Mouse (Mus musculus): ENCODE measurements around the gene Borcs5.
A peak's percentile ranks its signal among the peaks of the same experiment; 100 is the strongest.

Gene Borcs5

DNA sequence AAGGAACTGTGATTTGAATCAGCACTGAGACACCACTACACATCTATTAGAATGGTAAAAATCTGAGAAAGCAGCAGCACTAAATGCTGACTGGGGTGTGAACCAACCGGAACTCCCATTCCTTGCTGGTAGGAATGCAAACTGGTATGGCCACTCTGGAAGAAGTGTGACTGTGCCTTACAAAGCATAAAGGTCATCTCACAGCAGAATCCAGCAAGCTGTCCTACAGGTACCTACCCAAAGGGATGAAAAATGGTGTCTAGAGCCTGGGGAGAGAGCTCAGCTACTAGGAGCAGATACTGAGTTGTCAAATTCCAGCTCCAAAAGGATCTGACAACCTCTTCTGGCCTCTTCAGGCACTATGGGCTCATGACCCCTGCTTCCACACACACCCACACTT is 12.7 kb upstream of the Borcs5 start:
- DNase-seq (ENCODE audit: low spot score in 2 of 2), result no peak

DNA sequence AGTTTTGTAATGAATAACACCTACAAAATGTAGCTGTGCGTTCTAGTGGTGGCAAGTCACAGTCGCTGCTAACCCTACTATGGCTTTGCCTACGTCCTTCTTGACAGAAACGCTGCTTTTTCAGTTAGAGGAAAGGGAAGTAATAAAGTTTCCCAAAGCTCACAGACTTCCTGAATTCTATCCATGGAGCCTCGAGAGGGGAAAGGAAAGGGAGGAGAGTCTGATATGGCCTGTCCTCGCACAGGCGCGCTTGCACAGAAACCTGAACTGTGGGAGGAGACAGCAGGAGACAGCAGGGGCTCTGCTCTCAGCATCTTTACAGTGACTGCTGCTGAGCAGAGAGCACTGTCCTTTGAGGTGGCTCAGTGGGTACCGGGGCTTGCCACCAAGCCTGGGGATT is 8.9 kb upstream of the Borcs5 start:
- DNase-seq (ENCODE audit: low spot score in 2 of 2), result no peak

DNA sequence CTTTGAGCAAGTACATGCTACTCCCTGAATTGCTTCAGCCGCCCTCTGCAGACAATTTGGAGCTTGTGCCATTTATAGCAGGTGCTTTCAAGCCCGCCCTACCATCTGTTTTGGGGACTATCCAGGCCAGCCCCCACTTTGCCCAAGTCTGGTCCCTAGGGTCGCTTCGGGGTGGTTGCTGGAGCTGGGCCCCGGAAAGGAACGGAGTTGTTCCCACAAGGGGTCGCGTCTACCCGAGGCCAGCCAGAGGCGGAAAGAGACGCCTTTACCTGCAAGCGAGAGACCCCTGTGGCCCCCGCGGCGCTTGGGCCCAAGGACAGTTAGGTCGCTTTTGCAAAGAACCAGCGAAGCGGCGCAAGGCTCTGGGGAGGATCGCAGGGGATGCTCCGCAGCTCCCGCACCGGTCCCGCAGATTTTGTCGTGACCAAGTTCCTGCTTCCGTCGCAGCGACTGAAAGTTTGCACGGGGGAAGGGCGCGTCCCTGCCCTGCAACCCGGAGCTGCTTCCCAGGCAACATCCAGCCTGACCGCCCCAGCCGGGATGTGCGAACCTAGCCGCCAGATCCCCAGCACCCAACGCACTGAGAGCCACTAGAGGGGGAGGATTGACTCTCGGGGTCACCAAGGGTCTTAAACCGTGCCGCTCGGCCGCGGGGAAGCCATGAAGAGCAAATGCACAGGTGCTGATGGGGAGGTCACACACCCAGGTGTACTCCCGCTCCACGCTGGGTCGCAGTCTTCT is 7.2 kb upstream of the Borcs5 start, which contains the start of gene Mansc1:
Mansc1 (minus strand) TSS at position 542 of the 741 bp plus-strand sequence.
- DNase-seq (ENCODE audit: low spot score in 2 of 2), result no peak

DNA sequence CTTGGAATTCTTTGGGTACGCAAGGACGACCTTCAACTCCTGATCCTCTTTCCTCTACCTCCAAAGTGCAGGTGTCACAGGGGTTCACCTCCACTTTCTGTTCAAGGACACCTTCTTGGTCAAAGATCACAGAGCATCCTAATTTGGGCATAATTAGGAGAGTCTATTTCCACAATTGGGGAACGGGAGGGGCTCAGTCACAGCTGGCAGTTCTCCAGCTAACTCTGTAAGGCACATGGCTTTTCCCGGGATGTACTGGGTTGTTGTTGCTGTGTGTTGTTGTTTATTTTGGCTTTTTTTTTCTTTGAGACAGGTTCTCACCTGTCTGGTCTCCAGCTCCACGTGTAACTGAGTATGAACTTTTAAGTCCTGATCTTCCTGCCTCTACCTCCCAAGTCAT is 6.6 kb upstream of the Borcs5 start:
- DNase-seq (ENCODE audit: low spot score in 2 of 2), result no peak

DNA sequence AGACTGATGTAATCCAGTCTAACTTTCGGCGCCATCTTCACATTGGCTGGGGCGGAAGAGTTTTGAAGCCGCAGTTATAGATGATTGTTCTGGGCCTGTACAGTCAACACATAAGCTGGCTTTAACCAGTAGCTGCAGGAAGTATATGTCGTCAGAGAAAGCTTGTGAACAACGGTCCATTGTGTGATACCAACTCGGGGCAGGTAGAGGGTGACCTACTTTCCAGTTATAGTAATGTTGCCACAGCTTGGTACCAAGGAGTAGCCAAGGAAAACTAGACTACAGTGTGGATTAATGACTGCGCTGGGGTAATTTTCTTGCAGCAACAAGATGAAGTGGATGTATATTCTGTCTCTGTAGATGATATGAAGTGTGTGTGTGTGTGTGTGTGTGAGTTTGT is 5.8 kb upstream of the Borcs5 start:
- no peak for DNase-seq (ENCODE audit: low spot score in 2 of 2)

DNA sequence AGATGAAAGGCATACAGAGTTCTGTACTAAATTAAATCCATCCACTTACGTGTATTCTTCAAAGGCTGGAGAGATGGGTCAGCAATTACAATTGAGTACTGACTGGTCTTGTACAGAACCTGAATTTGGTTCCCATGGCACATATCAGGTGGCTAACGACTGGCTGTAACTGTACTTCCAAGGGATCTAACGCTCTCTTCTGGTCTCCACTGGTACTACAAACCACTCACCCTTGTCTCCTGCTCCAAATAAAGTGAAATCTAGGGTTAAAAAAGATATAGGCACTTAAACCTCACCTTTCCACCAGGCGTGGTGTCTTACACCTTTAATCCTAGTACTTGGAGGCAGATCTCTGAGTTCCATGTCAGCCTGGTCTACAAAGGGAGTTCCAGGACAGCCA is 2.8 kb upstream of the Borcs5 start:
- no peak for DNase-seq (ENCODE audit: low spot score in 2 of 2)

DNA sequence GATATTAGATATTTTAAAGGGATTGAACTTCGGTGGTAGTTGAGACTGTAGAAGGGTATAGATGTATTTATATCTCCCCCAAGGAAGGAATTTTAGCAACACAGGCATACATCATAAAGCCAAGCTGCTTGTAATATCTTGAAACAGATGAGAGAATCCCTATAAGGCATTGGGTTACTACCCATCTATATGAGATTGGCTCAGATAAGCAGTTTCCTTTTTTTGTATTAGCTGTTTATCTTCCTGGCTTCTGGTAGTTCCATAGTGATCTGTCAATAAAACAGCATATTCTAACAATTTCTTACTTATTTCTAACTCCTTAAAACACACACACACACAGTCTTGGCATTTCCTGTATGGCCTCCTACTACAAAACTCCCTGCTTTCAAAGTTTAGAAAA is 590 bp downstream of the Borcs5 start:
- no peak for DNase-seq (ENCODE audit: low spot score in 2 of 2)

DNA sequence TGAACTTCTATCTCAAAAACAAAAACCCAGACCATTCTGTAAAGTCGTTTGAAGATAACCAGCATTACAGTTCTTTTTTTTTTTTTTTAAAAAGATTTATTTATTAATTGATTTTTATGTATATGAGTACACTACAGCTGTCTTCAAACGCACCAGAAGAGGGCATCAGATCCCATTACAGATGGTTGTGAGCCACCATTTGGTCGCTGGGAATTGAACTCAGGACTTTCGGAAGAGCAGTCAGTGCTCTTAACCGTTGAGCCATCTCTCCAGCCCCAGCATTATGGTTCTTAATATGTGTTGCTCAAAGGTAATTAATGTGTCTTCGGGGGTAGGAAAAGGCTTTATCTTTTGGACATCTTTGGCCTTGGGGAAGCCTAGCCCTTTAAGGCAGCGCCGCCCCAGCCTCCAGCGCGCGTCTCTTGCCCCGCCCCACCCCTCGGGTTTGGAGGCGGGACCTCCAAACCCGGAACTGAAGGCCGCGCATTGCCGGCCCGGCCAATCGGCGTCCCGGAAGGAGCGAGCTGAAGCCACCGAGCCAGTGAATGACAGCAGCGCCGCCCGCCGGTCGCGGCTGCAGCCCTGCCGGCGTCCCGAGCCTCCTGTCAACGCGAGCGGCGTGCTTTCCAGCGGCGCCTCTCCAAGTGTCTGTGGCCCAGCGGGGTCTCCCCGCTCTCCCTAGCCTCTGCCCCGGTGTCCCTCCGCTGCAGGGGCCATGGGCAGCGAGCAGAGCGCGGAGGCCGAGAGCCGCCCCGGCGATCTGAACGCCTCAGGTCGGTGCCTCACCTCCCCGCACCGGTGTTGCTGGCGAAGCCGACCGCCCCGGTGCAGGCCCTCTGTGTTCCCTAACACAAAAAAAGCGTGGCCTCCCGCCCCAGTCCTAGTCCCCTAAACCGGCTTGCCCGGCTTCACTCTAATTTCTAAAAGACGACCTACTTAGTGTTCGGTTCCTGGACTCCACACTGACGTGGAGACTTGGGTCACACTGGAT is 1.5 kb downstream of the Borcs5 start:
- peak; percentile 80 to 86 for DNase-seq (ENCODE audit: low spot score in 2 of 2)

DNA sequence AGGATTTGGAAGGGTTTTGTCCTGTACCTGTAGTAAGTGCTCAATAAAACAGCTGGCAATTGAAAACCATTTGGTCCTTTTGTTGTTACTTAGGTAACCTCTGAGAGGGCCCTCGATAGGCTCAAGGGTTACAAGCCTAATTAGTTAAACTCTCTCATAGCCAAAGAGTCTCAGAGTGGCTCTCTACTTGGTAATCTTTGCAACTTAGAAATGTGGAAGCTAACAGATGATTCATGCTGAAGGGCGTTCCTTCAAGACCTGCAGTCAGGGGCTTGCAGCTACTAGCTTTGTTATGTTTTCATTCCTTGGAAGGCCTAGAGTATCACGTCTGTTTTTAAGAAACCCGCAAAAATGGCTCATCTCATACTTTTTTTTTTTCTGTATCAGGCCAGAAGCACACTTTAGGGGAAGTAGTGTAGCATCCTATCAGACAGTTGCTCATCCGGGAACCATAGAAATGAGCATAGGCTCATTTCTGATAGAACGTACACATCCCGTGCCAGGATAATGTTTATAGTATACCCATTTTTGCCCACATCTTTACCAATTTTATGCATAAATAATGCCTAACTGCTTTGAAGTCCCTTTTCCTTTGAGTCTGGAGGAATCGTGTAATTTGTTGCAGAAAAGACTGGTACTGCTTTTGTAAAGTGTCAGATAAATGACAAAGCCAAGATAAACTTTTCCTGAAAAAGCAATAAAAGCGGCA is 2.6 kb downstream of the Borcs5 start:
- DNase-seq (ENCODE audit: low spot score in 2 of 2), result no peak

DNA sequence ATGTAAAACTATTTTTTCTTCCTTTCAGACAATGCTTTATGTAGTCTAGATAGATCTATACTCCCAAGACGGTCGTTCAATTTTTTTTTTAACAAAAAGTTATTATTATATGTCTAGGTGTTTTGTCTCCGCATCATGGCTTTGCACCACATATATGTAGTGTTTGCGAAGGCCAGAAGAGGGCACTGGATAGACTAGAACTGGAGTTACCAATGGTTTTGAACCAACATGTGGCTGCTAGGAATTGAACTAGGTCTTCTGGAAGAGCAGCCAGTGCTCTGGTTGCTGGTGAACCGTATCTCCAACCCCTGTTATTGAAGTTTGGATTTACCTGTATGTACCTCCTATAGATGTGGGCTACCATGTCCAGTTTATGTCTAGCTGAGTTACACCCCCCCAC is 4.0 kb downstream of the Borcs5 start:
- DNase-seq (ENCODE audit: low spot score in 2 of 2), result no peak

DNA sequence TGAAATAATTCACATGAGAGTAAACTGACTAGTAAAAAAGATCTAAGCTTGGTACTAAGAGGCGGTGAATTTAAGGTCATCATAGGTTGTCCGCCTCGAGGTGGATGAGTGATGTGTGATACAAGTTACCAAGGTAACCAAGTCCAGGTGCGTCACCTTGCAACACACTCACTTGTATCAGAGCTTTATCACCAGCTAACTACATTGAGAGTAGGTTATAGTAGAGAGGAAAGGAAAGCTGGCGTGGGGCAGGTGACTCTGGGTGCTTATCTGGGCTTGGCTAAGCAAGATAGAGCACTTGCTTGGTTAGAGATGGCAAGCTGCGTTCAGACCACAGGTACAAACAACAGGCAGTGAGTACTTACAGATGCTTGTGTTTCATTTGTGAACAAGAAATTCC is 7.5 kb downstream of the Borcs5 start:
- no peak for DNase-seq (ENCODE audit: low spot score in 2 of 2)

DNA sequence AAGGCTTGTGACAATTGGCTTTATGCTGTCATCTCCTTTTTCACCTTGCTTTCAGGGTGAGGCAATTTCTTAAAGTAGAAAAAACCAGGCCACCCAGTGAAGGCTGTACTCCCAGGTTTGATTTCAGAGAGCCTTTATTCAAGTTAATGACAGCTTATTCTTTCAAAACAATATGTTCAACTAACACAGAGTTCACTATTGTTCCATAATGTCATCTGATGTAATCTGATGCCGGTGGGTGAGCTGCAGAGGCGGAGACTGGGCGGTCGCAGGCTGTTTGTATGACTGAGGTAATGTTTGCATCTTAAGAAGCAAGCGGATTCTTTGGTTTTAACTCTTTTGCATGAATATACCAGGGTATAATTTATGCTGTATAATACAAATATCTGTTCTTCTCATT is 8.3 kb downstream of the Borcs5 start:
- DNase-seq (ENCODE audit: low spot score in 2 of 2), result no peak

DNA sequence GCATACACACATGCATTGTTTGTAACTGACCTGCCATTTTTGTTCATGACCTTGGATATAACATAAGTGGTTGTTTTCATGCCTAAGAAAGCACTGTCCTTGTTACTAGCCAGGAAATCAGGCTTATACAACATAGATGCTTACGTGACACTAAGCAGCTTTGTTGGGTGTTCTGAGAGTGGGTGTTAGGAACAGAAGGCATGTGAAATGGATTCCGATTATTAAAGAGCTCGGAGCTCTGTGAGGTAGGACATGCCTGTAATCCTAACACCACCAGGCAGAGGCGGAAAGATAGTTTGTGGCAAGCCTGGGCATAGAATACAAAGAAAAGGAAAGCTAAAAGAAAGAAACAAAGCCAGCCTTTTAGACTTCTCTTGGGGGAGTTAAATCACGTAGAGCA is 9.0 kb downstream of the Borcs5 start:
- DNase-seq (ENCODE audit: low spot score in 2 of 2), result no peak

DNA sequence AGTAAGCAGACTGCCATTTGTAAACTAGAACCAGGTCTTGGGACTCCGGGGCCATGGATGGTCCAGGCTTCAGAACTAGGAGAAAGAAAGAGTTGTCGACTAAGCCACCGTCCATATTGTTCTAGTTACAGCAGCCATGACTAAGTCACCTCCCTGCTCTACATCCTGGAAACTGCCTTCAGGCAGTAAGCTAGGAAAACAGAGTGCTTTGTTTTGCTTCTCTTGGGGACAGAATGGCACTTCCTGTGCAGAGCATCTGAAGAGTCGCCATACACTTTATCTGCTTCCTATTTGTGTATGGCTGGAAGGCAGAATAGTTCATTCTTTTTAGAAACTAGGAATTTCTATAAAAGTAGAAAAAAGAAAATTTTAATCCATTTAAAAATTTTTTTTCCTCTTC is 17.2 kb downstream of the Borcs5 start:
- DNase-seq (ENCODE audit: low spot score in 2 of 2), result no peak

DNA sequence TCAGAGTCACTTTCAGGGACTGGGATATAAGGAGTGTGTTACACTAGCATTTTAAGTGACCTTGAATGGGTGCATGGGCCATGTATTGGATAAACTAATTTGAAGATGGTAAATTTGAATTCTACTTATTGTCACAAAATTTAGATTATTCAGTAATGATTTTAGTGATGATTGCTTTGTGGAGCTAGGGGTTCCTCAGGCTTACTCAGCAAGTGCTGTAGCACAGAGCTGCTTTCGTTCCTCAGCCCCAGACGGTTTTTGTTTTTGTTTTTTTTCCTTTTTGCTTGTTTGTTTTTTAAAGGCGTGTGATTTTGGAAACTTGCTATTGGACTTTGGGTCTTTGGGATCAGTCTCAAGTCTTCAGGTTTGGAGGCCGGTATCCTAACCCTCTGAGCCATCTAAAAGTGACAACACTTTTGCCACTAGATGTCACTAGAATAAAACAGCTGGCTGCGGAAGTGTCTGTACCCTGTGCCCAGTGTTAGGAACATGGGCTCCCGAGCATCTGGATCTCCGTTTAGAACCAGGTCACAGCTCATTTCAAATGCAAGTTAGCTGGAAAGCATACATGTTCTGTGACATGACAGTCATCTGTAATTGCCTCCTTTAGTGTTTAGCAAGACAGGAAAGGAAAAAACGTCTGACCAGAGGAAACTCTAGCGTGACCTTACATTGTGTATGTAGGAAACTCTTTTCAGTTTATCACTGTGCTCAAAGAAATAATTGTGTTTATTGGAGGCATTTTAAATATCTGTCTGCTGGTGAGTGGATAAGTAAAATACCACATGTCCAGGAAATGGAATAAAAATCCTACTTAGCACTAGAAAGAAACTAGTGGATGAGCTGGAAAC is 20.0 kb downstream of the Borcs5 start:
- DNase-seq (ENCODE audit: low spot score in 2 of 2), result peak in 1 of 2 experiments; percentile 25

DNA sequence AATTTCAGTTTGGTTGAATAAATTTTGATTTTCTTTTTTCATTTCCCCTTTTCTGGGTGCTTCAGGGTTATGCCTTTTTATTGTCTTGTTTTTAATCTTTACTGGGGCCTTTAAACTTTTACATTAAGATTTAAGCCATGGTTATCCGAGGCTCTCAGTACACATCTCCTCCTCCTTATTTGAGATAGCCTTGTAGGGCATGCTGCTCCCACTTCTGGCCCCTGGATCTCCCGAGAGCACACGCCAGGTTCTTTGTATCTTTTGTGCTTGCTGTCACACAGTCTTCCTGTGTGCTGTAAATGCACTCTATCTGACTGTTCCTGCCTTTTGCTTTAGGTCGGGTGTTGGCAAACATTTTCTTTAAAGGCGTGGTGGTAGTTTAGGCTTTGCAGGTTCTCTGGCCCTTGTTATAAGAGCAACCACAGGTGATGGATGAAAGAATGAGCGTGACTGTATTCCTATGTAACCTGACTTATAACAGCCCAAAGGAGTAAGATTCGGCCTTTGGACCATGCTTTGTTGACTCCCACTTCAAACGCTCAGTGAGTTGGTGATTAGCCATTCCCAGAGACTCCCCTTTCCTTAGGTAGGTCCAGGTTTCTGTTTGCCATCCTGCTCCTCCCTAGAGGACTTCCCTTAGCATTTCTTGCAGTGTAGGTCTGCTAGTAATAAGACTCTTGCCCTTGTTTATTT is 21.6 kb downstream of the Borcs5 start:
- DNase-seq (ENCODE audit: low spot score in 2 of 2), result no peak

DNA sequence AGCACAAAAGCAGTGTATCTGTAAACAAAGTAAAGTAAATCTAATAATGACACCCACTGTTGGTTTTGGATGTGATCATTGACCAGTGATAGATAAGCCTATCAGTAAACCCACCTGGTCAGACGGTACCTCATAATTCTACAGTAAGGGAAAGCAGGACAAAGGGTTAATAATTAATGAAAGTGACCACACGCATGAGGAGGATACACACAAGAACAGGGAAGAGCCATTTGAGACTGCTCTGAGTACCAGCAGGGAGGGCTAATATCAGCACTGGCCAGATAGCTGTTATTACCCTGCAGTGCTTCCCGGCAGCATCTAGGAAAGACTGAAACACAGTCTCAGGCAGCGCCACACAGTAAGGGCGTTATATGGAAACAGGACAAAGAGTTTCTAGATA is 25.3 kb downstream of the Borcs5 start:
- DNase-seq (ENCODE audit: low spot score in 2 of 2), result no peak

DNA sequence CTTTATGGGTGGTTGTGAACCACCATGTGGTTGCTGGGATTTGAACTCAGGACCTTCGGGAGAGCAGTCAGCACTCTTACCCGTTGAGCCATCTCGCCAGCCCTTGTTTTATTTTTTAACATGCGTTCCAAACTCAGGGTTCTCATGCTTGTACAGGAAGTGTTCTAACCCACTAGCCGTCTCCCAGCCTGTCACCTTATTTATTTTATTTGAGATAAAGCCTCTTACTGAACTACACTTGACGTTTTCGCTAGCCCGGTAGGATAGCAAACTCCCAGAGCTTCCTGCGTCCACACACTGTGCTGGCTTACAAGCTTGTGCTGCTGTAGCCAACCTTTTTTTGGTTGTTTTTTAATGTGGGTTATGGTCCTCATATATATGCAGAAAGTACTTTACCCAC is 26.5 kb downstream of the Borcs5 start:
- no peak for DNase-seq (ENCODE audit: low spot score in 2 of 2)

DNA sequence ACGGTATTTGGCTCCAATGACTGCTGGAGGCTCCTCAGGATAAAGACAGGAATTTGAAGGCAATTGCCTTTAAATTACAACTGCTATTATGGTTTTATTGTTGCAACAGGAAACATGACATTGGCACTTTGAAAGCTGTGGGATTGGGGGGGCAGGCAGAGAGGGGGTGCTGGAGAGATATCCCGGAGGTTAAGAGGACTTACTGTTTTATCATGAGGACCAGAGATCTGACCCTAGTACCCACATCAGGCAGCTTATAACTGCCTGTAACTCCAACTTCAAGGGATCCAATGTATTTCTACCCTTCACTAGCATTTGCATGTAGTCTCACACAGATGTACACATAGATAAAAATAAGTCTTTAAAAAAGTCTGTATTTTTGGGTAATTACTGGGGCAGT is 29.2 kb downstream of the Borcs5 start:
- no peak for DNase-seq (ENCODE audit: low spot score in 2 of 2)

DNA sequence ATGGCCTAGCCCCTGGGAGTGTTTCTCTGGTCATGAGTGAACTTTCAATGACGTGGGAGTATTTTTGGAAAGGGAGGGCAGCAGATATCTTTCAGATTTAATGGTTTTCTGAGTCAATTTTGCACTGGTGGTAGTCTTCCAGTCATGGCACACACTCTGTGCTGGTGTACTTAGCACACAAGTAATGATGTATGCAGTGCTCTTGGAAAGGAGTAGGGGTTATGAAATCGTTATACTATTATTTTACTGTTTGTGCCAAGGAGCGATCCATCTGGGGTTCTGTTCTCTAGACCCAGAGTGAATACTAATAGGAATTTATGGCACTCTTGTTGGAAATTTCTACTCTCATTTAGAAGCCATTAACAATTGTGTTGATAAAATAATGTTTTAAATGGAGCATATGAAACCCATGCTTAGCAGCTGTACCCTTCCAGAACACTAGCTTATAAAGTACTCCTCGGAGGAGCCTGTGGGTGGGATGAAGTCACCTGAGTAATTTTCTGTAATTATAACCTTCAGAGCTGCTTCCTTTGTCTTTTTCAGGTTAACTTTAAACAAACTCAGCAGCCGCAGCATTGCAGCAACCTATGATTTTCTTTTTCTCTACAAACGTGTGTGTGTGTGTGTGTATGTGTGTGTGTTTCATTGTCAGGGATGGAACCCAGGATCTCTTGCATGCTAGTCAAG is 30.0 kb downstream of the Borcs5 start:
- no peak for DNase-seq (ENCODE audit: low spot score in 2 of 2)

Measured in frontal cortex, postnatal 25 days (tissue).